Mouse (Mus musculus) brain, embryonic 14.5 days (tissue): ENCODE data around the gene Crcp.

ENCODE experiments used
- CTCF ChIP-seq: fragments of 200-500 bp; IDR thresholded peaks from 2 replicates; pipeline ENCODE4 v1.5.1; 2012; ENCODE audit warnings: inconsistent platforms, mild to moderate bottlenecking, moderate library complexity, borderline replicate concordance; ENCODE audit not compliant: insufficient read depth, insufficient read length; ENCODE audit errors: extremely low read depth
- POLR2A ChIP-seq: fragments of 200-500 bp; IDR thresholded peaks from 2 replicates; pipeline ENCODE4 v1.6.1; 2012; ENCODE audit warnings: mild to moderate bottlenecking, inconsistent platforms, borderline replicate concordance; ENCODE audit not compliant: poor library complexity, insufficient read depth, insufficient read length, severe bottlenecking; ENCODE audit errors: extremely low read depth

GRCm38 (mm10) chr5:129999097-129999496 lies 30.0 kb upstream of the Crcp start:
- TF ChIP-seq CTCF (peak; percentile 82), POLR2A (no peak)
